Mouse (Mus musculus) adrenal gland, adult 8-10 months (tissue): ENCODE data around the gene Macrod2. TPM values are rescaled to one million over a fixed set of nuclear protein-coding genes. Genes with fewer than 3 reads are reported as not detected.

Experiments
- DNase-seq: peaks from one replicate; pipeline ENCODE4 v3.0.0; 2022
- total RNA-seq, 4 experiments: library from RNA; stranded (reverse); gene quantifications; 2 replicates each; pipeline ENCODE4 v1.2.4; 2022

Gene Macrod2
- total RNA-seq, 4 experiments from 2014 or later, result 5.2 to 11.9 (median 7.8) TPM

DNA sequence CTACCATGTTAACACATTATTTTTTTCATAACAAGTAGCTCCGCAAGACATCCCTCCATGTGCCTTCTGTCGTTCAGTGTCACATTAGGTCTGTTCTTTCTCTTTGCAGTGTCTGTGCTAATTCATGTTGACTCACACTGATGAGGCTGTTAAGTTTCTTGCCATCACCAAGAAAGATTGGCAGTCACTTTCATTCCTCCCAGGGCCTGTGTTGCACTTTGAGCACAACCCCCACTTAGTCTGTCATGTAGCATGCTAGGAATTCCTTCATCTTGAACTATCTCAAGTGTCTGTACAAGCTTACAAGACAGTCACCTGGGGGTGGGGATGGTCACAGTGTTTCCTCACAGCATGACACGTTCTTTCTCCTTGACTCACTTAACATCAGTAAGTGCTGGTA, 696.2 kb downstream of the Macrod2 start:
- no peak for DNase-seq

DNA sequence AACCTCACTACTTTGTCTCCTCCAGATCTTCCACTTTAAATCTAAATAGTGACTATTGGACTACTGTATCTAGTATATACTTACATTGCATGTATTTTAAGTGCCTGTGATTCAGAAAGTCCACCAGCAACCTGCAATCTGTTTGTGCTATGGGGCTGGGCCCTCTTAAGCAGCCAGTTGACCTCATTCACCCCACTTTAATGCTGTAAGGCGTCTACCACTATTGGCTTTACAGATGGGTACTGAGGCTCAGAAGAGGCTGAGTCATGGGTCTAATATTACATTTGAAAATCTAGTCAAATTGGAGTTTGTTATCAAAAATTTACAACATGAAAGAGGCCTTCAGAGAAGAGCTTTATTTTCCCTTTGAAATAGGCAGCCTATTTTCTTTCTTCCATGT, 722.5 kb downstream of the Macrod2 start:
- DNase-seq, result no peak

GRCm38 (mm10) chr2:141123875-141124274, 728.8 kb downstream of the Macrod2 start:
- DNase-seq, result no peak

GRCm38 (mm10) chr2:141125638-141126037, 730.5 kb downstream of the Macrod2 start:
- DNase-seq, result no peak

DNA sequence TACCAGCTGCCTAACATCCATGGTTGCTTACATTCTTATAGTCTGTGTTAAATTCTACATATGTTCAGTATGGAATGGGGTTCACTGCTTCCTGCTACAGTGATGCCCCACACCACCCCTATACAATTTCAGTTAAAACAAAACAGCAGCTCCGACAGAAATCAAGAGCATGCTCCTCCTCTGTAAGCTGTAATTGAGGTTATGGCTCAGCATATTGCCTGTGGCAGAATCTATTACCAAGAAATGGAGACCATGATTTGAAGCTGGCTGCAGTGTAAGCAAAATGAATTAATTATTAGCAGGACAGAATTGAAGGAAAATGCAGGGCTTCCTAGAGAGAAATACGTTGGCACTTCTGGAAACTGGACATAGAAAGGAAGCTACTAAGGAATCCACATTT, 747.2 kb downstream of the Macrod2 start:
- DNase-seq, result no peak

GRCm38 (mm10) chr2:141152011-141152772, 757.1 kb downstream of the Macrod2 start:
- no peak for DNase-seq

DNA sequence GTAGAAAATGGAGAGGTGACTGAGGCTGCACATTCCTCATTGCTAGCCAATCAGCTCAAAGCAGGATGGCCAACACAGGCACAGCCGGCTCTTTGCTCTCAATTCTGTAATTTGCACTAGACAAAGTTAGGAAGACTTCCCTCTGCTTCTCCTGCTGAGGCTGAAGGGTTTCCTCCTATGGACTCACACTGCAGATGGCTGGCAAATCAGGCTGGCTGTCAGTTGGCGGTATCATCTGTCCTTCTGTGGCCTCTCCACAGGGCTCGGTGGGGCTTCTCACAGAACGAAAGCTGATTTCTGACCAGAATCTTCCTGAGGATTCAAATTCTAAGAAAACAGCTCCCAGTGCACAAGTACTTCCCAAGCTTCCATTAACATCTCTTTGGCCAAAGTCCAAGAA, 760.9 kb downstream of the Macrod2 start:
- DNase-seq, result no peak

DNA sequence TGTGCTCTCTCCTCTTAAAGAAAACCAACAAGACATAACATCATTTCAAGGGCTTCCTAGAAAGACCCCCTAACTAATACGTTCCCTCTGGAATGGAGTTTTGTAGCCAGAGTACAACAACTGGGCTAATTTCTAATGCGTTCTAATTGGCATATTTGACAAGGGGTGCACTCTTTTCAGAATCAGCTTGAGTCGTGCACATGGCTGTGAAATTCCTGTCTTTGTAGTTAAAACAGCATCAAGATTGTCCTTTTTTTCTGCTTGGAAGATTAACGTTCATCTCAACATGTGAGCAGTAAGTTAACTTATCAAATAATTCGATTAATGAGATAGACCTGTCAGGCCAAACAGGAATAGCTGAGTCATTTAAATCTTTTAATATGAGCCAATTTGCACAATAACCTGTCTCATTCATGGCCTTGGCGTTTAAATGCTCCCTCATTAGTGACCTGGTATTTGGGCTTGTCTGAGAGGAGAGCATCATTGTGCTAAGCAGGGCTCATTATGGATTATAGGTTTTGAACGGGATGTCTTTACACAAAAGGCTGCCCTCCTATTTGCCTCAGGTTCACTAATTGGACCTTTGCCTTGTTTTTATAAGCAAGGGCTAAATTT, 762.0 kb downstream of the Macrod2 start:
- DNase-seq, result no peak

DNA sequence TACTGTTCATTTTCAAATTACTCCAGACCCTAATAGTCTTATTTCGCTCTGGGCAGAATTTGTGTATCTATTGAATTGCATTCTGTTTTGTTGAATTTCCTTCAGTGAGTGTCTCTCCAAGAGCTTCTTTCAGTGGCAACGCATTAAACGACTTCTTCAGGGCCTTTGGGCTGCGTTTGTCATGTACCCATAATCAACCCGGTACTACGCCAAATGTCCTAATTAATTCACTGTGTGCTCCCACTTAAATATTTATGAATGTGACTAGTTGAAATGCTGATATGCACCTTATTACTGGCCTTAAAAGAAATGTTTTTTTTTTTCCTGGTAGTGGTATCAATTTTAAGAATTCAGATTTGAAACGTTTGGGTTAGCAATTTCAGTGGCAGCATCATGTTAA, 763.1 kb downstream of the Macrod2 start:
- DNase-seq, result no peak

- DNase-seq, result no peak
Observed at GRCm38 (mm10) chr2:141163918-141164317, 768.8 kb downstream of the Macrod2 start.

GRCm38 (mm10) chr2:141169586-141169985, 774.5 kb downstream of the Macrod2 start:
- no peak for DNase-seq

DNA sequence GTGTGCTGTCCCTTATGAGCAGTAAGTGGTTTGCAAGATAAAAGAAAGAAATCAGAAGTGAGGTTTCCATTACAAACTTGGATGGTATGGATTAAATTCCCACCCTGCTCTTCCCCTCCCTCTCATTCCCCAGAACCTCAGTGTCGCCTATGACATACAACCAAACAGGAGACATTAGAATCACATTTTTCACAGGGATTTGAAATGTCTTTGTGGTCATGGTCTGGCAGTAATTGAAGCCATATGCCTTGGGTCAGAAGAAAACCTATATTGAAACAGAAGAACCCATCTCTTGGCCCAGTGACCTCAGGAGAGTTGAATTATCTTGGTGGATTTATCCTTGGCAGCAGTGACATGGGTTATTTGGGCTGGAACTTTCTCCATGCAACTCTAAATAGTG, 778.1 kb downstream of the Macrod2 start:
- no peak for DNase-seq

DNA sequence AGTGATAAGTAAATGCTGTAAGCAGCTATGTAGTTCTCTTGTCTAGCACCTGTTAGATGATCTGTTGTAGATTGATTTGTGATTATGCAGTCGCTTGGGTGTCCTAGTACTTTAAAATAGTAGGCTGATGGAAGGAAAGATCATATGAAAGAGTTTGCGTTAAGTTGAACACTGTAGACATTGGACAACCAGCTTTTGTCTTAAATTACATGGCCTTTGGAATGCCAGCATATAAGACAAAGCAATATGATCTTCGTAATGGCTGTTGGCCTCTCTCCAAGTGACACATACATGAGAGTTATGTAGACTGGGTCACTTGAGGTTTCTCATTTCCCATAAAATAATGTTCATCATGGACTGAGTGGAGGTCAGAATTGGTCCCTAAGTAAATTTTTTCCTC, 778.5 kb downstream of the Macrod2 start:
- DNase-seq, result no peak

GRCm38 (mm10) chr2:141180656-141181055, 785.5 kb downstream of the Macrod2 start:
- DNase-seq, result no peak

- DNase-seq, result no peak
Observed at GRCm38 (mm10) chr2:141182034-141182759, 787.1 kb downstream of the Macrod2 start.

DNA sequence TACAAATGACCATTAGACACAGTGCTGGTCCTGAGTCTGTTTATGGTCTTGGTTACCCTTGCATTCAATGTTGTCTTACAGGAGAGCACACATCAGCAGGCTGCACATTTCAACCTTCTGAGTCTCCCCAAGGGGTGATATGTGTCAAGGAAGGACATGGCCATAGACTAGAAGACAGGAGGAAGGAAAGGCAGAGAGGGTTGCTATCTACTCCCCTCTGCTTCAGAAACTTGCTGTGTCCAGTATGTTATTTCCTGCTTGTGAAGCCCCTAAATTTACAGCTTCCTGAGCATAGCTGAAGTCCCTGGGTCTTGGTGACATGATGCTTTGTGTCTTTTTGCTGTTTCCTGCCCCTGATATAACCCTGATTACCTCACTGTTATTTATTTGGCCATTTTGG, 799.4 kb downstream of the Macrod2 start:
- DNase-seq, result no peak

DNA sequence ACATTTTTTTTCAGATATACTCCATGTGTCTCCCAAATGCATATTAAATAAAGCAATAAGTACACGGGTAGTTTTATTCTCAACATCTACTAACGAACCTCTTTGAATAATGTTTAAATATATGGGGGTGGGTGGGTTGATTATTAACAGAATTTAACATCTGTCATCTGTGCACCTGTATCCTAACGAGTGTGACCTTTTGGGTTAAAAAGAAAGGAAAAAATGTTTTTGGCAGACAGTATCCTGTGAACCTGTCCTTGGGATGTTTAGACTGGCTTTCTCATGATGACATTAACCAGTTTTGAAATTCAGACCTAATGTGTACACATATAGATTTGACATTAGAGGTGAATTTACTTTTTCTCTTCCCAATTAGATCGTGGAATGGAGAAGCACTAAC, 805.4 kb downstream of the Macrod2 start:
- DNase-seq, result no peak

DNA sequence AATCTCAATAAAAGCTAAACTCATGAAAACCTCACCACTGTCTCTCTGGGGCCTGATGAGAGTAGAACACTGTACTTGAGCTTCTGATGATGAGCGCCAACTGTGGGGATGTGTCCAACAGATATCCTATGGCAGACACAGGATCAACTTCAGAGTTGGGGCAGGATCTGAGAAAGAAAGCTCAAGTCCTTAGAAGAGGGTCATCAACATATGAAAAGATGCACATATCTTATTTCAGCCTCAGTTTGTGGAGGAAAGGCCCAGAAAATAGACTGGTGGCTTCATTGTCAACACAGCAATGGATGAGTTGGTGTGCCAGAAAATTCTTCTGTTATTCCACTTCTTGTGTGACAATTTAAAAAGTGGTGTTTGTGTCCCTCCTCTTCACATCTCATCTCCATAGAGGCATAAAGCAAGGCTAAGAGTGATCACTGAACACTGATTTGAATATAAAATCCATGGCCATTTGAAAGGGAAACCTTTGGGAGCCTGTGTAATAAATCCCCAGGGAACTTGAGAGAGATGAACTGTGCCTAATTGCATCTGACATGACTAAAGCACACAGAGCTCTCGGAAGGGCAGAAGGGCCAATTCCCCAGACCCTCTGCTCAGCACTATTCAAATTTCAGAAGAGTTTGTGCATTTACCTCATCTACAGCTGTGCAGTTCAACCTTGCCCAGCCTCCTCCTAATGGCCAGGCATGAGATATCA, 806.4 kb downstream of the Macrod2 start:
- DNase-seq, result no peak

DNA sequence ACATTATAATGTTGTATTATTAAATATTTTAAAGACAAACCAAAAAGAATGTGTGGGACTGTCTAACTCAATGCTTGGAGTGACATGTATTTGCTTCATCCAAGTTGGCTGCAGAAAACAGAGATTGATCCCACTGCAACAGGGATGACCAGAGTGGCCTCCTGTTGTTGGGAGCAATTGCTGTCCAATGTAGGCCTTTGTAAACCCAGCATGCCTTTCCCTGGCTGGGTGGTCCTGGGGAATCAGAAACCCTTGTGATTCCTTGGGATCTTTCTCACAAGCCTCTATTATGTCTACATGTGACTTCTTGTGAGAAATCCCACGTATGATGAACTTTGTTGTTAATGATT, 806.9 kb downstream of the Macrod2 start:
- DNase-seq, result no peak

DNA sequence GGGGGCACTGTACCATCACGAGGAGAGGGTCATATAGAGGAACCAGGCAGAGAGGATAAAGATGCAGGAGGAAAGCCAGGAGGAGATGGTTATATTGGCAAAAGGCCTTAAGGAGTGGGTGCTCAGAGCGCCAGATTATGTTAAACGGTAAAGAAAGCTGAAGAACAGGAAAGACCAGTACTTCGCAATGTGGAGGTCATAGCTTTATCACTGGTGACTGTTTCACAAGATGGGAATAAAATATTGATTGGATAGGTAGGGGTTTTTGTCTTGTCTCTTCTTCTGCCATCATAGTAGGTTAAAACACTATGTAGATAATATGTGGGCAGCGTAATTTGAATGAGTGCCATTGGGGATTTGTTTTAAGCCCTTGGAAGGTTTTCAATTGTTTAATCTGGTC, 816.2 kb downstream of the Macrod2 start:
- DNase-seq, result no peak

DNA sequence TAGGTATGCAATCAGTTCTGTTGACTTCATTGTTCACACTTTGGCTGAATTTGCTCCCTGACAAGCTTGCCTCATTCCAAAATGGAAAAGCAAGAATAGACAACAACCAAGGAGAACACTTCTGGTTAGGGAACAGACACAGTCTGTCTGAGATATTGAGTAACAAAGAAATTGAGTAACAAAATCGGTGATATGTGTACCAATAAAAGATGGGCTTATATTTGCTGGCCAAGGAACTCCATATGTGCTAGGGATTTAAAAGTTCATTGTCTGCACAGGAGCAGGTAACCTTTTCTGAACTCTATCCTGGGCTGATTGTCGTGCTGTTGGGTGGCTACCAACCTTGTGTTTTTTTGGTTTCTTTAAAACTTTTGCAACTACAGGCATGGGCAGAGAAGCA, 817.2 kb downstream of the Macrod2 start:
- no peak for DNase-seq

GRCm38 (mm10) chr2:141217490-141217889, 822.4 kb downstream of the Macrod2 start:
- no peak for DNase-seq

DNA sequence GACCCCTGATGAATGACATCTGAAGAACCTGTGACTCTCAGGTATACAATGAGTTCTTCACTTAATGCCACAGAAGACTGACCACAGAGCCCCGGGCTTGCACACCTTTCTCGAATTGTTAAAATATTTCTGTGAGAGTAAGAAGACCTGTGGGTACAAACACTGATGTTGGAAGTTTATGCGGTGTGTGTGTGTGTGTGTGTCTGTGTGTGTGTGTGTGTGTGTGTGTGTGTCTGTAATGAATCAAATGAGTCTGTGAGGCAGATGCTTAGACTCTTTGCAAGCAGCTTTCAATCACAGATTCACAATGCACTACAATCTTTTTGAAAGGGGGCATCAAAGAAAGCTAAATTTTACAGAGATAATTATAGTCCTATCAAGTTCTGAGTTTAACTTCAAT, 822.8 kb downstream of the Macrod2 start:
- no peak for DNase-seq
